Mouse (Mus musculus) megakaryocyte-erythroid progenitor cell, adult 5-6 weeks (primary cell): ENCODE results near the gene Foxi1. TPM values are rescaled to one million over a fixed set of nuclear protein-coding genes. Genes with fewer than 3 reads are reported as not detected.
"Not testable (repeated sequence)": the region's sequence is repeated elsewhere in the genome, so short reads cannot be mapped to it uniquely, and the experiment has no call there.

ENCODE experiments used
- ATAC-seq: replicated peaks from 2 replicates; pipeline ENCODE4 v1.8.0; 2016; ENCODE audit warnings: mild to moderate bottlenecking, inconsistent platforms; ENCODE audit not compliant: severe bottlenecking, poor library complexity, low FRiP score, low TSS enrichment
- total RNA-seq, 2 experiments: library from RNA; stranded (forward) in 1 of 2; stranded (reverse) in 1 of 2; fragments of 200-1000, 215-1000 nt in 1 of 2; fragments of >200 nt in 1 of 2; fragmentation: Nextera tagmentation in 1 of 2; gene quantifications; 2 replicates each; pipeline ENCODE4 v1.2.3; 2014 to 2017

The Foxi1 gene
- total RNA-seq (2014; fragmentation: Nextera tagmentation) (not detected in 2 replicates), total RNA-seq (2017) (not detected in 2 replicates)

DNA sequence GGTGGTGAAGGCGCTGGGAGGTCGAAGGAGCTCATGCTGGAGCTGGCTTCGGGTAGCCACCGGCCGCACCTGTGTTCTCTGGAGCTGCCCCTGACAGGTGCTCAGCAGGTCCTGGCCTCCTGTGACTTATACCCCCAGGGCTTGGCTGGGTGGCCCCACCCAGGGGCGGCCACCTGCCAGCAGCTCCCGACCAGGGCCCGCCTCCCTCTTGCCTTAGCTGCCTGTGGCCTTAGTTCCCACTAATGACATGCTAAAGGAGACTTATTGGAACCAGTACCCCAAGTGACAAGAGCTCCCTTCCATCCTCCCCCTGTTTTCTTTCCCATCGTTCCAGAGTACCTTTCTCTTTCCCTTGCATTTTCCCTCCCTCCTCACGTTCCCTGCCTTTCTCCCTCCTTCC lies at the start of gene Foxi1:
Gene Foxi1, minus strand, starts transcription at position 101 of the 400 bp plus-strand sequence.
- no peak for ATAC-seq

GRCm38 (mm10) chr11:34242979-34243378 lies 35.1 kb upstream of the Foxi1 start:
- ATAC-seq, result no peak

DNA sequence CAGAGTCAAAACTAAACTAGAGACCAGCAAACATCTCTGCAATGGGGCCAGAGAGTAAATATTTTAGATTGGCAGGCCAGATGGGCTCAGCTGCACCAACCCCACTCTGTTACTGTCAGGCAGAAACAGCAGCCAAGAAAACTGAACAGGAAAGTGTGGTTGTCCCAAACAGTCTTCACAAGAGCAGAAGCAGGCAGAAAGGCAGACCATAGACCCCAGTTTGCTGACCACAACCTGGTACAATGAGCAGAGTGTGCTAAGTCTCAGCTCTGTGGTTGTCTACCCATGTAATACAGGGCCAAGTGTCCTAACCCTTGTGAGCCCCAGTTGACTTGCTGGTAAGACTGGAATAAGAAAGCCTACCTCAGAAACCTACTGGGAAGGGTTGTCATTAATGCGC lies 32.4 kb upstream of the Foxi1 start:
- ATAC-seq, result no peak

DNA sequence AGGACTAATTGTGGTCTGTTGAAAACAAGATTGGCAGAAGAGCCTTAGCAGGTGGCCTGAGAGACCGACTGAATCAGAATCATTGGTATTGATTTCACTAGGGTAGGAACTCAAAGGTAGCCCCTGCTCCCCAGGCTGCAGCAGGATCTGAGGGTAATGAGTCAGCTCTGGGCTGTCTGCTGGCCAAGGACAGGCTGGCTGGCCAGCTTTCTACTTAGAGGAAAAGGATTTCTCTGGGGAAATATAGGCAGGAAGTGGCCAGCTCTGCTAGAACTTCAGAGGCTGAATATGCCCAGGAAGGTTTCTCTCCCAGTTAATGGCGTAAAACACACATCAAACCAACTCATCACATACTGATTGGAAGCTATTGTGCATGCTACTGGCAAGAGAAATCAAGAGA lies 31.8 kb upstream of the Foxi1 start:
- no peak for ATAC-seq

- no peak for ATAC-seq
Measured at GRCm38 (mm10) chr11:34236885-34237284, 29.0 kb upstream of the Foxi1 start.

DNA sequence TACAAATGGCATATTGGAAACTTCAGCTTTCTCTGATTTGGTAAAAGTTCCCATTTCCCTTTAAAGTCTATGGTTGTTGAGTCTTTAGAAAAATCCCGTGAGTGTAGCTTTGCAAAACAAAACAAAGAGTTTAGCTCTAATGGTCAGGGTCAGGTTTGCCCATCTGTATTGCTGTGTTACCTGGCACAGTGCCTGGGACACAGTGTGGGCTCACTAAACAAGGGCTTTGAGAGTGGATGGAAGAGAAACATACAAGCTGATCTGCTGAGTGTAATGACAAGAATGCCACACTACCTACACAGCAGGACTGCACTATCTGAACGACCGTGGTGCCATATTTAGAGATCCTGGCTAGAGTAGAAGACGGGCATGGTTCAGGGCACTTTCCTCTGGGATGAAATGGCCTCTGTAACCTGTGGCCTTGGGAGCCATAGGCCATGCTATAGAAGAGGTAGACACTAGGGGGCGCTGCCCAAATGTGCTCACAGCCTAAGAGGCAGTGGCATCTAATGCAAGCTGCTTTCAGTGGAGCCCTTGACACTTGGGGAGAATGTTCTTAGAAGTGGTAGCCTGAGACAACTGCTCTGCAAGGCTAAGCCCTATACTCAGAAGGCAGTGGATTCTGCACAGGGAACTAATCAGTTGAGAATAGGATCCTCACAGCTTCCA lies 28.3 kb upstream of the Foxi1 start:
- peak; percentile 90 for ATAC-seq

GRCm38 (mm10) chr11:34228758-34229364 lies 21.0 kb upstream of the Foxi1 start:
- peak; percentile 89 for ATAC-seq

DNA sequence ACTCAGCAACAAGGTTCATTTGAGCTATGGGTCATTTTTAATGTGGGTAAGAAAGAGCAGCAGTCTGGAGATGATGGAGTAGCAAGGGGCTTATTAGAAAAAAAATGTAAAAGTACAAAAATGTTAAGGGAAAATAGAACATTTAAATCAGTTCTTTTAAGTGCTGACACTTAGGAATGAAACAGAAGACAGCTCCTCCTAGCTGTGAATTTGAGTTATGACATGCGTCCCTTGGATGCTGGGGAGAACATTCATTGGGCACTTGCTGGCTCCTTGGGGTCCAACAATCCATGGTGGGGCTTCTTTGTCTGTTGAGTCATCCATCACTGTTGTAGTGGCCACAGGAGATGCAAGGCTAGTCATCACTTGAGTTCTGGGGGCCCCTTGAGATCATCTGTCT lies 19.3 kb upstream of the Foxi1 start:
- ATAC-seq, result no peak

GRCm38 (mm10) chr11:34220596-34220995 lies 12.7 kb upstream of the Foxi1 start:
- ATAC-seq, result not testable (repeated sequence)

GRCm38 (mm10) chr11:34212853-34213252 lies 5.0 kb upstream of the Foxi1 start:
- ATAC-seq, result peak; percentile 61; the same call in 1 of the 2 replicates

GRCm38 (mm10) chr11:34202769-34203168 lies 5.1 kb downstream of the Foxi1 start:
- no peak for ATAC-seq

DNA sequence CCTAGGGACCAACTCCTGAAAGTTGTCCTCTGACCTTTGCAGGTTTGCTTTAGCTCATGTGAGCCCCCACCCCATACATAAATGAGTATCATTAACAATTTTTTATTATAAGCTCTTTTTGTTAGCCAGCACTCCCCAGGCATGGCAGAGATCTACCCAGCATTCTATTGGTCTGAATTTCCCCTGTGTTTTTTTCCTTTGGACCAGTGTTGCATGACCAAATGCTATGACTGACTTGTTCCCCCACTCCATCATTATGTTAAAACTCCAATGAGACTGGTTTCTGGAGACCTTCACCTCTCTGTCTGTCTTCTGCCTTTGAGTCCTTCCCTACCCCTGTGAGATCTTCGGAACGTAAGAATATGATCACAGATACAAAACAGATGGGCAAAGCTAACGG lies 12.7 kb downstream of the Foxi1 start:
- ATAC-seq, result no peak

DNA sequence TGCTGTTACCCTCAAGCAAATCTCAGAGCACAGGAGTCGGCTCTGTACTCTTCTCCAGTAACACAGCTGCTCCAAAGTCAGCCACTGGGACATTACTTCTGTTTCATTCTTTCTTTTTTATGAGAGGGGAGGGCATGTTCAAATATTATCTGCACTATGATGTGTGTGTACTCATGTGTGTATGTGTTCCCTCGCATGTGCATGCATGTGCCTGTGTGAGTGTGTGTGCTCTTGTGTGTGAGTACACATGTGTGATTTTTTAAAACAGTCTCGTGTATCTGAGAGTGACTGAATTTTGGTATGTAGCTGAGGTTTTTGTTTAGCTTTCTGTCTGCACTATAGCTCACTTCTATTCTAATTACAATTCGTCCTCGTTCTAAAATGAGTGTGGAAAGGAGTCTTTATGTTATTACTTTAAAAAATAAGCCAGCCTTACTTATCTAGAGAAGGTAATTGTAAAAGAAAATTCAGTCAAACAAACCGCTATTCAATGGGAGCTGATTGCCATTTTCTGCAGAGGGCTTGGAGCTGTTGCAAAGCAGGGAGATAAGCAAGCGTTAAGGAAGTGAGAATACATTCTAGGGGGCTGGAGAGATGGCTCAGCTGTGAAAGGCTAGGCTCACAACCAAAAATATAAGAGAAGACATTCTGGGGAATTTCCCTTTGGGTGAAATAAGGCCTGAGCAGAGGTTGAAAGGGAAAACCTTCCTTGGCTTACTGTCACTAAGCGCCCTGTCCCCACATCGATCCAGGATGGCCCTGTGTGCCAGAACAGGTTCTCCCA lies 13.5 kb downstream of the Foxi1 start:
- no peak for ATAC-seq

- ATAC-seq, result no peak
Measured at GRCm38 (mm10) chr11:34193658-34194057, 14.2 kb downstream of the Foxi1 start.

GRCm38 (mm10) chr11:34184266-34184665 lies 23.6 kb downstream of the Foxi1 start:
- ATAC-seq, result no peak

DNA sequence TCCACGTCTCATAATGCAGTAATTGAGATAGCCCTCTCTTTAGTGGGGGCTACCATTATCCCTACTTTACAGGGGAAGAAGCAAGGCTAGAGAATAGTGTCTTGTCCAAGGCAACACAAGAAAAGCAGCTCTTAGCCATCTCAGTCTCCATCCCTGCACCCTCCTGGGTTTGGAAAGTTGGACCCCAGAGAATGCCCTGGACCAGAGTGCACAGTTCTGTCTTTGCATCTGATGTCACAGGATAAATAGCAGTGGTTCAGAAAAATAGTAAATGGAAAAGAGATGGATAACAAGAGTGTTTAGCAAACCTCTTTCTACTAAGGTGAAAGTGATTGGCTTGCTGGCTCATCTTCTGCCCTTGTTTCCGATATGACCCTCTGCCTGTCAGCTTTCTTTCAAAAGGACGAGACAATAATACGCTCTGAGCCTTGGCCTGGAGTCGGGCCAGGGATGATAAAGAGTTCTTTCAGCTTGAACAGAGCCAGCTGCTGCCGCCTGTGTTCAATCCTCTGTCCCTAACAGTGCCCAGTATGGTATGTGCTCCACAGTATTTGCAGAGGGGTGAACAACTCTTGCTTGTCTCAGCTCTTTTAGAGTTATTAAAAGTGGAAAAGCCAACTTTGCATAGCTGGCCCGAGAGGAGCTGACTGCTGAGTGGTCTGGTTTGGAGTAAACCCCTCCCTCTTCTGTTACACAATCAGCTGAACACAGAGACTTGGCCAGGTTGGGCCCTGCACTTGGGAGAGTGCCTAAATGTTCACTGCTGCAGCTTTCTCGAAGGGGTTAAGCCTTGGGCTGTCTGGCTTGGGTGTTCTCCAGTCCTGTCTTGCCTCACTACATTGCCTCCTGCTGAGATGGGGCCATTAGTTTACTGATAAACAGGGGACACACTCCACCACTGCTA lies 26.4 kb downstream of the Foxi1 start:
- ATAC-seq, result no peak

DNA sequence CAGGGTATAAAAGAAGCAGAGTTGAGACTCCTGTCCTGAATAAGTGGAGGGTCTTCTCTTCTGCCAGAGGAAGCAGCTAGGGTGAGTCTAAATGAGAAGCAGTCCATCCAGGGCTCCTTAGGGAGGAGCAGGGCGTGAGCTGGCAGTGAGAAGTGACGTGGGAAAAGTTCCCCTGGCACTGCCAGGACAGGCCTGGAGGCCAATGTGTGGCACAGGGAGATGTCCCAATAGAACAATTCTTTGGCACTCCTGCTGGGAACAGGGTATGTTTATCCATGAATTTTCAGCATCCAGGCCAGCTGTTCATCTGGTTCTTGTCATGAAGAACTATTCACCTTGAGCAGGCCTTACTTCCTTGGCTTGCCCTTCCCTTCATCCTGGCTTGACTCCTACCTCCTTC lies 29.1 kb downstream of the Foxi1 start:
- ATAC-seq, result no peak

- no peak for ATAC-seq
Measured at GRCm38 (mm10) chr11:34176371-34176770, 31.5 kb downstream of the Foxi1 start.

GRCm38 (mm10) chr11:34171221-34171620 lies 36.7 kb downstream of the Foxi1 start:
- no peak for ATAC-seq
